Mouse (Mus musculus) thymus, adult 2 months (tissue): ENCODE results near the gene Slco4c1.

Experiments used
- CTCF ChIP-seq: fragments of 200-500 bp; IDR thresholded peaks from 2 replicates; pipeline ENCODE4 v1.5.1; 2012; ENCODE audit warnings: mild to moderate bottlenecking, control low read depth, low read length, moderate library complexity, borderline replicate concordance; ENCODE audit not compliant: control insufficient read depth, poor library complexity, insufficient read depth; ENCODE audit errors: extremely low read depth
- POLR2A ChIP-seq: fragments of 200-500 bp; IDR thresholded peaks from 2 replicates; pipeline ENCODE4 v1.6.1; 2012; ENCODE audit warnings: mild to moderate bottlenecking, low read length, control low read depth, moderate library complexity; ENCODE audit not compliant: control insufficient read depth, poor library complexity, insufficient read depth; ENCODE audit errors: extremely low read depth

- TF ChIP-seq POLR2A (no peak), CTCF (no peak)
Observed at GRCm38 (mm10) chr1:96794290-96794689, 77.7 kb downstream of the Slco4c1 start.
